Mouse (Mus musculus): ENCODE measurements around the gene Rps12-ps3. TPM values are rescaled to one million over a fixed set of nuclear protein-coding genes. Genes with fewer than 3 reads are reported as not detected.
A peak's percentile ranks its signal among the peaks of the same experiment; 100 is the strongest.

Gene Rps12-ps3
- 100 to 1,000 TPM; 329 to 345 TPM for total RNA-seq (2021)

DNA sequence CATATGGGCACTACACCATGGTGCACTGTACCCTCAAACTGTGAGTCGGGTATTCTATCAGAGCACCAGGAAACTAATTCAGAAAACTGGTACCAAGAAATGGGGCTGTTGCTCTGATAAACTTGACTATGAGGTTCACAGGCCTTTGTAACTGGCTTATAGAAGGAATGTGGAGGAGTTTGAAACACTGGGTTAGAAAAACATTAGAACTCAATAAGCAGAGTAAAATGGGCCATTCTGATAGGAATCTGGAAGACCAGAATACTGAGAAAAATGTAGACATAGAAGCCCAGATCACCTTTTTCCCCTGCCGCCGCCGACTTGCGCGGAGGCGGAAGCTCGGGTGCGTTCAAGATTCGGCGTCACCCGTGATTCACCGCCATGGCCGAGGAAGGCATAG, at the start of gene Rps12-ps3:
Gene Rps12-ps3 (plus strand): TSS at position 301 of the 400 bp plus-strand sequence.
- DNase-seq (ENCODE audit: extremely low spot score in 1 of 2, low spot score in 2 of 2): no peak
- intact Hi-C loops (cut with DNase I): no loop called here

DNA sequence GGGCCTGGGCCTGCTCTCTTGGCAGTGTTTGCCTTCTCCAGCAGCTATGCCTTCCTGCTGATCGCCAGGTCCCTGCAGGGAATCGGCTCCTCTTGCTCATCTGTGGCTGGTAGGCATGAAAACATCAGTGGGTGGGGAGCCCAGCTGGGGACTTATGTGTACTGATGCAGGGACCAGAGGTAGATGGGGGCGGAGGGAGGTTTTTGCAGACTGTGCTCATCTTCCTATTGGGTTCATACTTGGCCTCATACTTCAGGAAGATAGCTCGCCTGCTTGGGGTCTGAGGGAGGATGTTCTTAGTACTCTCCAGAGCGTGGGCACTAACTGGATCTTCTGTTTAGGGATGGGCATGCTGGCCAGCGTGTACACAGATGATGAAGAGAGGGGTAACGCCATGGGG, 48.9 kb upstream of the Rps12-ps3 start:
- intact Hi-C loops (cut with DNase I): no loop called here
- DNase-seq (ENCODE audit: extremely low spot score in 1 of 2, low spot score in 2 of 2): no peak

DNA sequence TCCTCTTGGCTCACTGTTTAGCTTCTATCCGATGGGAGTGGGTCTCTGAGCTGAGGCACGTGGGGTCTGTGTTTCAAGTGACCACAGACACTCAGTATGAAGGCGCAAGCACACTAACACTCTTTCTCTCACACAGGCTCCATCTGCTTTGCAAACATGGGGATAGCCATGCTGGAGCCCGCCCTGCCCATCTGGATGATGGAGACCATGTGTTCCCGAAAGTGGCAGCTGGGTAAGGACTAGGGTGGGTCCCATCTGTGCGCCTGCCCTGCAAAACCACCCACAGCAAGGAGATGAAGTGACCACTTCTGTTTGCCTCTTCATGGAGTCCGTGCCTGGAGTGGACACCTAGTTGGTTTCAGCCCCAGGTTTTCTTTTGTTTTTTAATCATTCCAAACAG, 45.7 kb upstream of the Rps12-ps3 start:
- DNase-seq (ENCODE audit: extremely low spot score in 1 of 2, low spot score in 2 of 2): no peak
- intact Hi-C loops (cut with DNase I): no loop called here

DNA sequence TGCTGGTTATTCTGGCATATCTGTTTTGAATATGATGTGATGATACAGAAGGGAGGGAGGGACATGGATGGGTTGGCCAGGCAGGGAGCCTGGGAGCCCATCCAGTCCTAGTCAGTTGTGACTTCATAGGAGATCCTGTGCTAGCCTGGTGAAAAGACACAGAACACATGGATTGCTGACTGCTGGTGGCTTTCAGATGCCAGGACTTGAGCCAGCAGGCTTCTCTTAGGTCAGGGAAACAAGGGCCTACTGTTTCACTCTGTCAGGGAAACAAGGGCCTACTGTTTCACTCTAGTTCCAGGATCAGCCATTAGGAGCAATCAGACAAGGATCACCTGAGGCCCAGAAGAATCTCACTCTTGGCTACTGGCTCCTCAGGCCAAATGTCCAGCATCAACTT, 41.2 kb upstream of the Rps12-ps3 start:
- intact Hi-C loops (cut with DNase I): no loop called here
- DNase-seq (ENCODE audit: extremely low spot score in 1 of 2, low spot score in 2 of 2): no peak

DNA sequence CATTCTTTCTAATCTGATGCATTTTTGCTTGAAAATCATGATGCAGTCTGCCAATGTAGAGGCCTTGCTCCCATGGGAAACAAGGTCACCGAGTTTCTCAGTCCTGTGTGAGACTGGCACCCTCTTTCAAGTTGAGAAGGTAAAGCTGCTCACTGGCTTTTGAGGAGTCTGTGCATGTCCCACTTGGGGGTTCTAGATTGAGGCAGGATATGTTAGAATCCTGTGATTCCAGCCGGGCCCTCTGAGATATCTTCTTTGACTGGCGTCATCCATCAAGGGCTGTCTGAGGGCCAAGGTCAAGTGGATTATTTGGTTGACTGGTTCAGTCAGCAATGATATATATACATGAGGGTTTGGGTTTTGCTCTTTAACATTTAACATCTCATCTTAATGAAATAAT, 40.1 kb upstream of the Rps12-ps3 start:
- no peak for DNase-seq (ENCODE audit: extremely low spot score in 1 of 2, low spot score in 2 of 2)
- intact Hi-C loops (cut with DNase I): no loop called here

DNA sequence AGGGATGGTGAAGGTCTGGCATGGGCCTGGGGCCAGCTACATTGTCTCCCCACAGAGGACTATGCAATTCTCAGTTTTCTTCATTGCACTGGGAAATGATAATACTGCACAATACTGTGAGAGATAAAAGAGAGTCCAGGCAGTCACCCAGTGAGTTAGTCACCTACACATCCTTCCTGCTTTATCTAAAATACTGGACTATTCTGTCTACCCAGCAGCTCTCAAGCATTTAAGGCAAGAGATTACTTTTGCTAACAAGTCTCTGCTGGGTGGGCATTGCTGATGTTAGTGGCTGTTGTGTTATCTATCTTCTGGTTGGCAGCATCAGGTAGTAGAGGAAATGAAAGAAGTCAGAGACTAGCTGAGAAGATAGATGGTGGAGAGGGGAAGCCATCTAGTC, 33.0 kb upstream of the Rps12-ps3 start:
- no peak for DNase-seq (ENCODE audit: extremely low spot score in 1 of 2, low spot score in 2 of 2)
- intact Hi-C loops (cut with DNase I): no loop called here

DNA sequence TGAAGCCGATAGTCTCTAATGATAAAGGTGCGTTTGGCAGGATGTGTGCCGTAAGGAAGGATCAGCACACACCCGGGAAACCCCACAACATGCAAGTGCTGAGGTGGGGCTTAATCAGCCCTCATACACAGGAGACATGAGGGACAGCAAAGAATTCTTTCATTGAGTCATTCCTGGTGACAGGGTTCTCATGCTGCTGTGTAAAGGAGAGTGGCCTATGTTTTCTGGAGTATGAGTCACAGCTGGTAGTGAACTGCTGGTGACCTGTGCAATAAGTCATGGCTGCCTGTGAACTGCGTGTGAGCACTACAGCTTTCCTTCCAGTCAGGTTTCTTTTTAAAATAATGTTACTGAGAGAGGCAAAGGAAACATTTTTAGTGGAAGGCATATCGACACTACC, 32.3 kb upstream of the Rps12-ps3 start:
- DNase-seq (ENCODE audit: extremely low spot score in 1 of 2, low spot score in 2 of 2): no peak
- intact Hi-C loops (cut with DNase I): no loop called here

DNA sequence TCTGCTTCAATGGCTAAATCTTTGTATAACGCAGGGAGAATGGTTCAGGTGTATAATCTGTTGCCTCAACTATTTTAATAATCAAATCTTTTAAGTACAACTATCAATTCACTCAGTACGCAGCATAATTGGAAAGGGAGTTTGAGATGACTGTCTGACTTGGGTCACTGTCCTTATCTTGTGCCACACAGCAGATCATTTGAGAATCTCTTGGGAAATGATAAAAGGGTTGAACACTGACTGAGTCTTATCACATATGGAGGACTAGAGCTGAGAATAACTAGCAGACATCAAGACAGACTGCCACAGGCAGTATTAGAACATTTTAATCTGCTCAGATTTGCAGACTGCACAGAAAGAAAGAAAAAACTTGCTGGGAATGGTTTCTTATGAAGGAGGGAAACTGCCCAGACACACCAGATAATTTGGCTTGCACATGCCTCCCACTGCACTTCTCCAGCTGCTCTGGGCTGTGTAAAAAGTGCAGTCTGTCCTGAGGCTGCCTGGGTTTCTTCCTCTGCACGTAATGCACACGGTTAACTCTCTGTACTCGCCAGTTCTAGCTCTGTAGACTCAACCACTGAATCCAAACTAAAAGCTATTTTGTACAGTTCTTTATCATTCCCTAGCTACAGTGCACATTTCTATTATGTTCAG, 29.8 kb upstream of the Rps12-ps3 start:
- DNase-seq (ENCODE audit: extremely low spot score in 1 of 2, low spot score in 2 of 2): no peak
- intact Hi-C loops (cut with DNase I): no loop called here

DNA sequence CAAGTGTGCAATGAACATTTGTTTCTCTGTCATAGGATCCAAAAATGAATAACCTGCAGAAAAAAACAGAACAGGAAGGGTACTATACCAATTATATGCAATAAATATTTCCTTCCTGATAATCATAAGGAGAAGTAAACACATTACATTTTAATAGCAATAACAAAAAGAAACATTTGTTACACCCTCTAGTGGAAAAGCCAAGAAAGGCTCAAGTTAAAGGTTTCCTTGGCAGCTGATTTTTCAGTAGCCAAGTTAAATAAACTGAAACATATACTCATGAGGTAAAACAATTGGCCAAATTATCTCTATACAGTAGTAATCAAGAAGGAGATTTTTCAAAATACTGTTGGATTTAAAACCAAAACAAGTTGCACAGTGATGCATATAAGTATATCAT, 6.8 kb upstream of the Rps12-ps3 start:
- intact Hi-C loops (cut with DNase I): no loop called here
- DNase-seq (ENCODE audit: extremely low spot score in 1 of 2, low spot score in 2 of 2): no peak

DNA sequence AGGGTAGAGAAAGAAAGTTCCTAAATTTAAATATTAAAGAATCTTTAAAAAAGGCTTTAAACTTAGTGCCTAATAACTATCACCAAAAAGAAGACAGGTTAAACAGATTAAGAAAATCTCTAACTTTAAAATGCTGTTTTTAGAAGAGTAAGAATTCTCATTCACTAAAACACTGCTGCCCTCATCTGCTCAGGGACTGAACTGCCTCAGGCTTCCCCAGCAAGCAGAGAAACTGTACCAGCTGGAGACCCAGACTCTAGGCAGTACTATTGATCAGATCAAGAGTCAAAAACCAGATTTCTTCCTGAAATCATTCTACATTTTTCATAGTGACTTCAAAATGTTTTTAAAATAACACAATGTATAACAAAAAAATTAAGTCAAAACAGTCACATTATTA, 5.5 kb upstream of the Rps12-ps3 start:
- DNase-seq (ENCODE audit: extremely low spot score in 1 of 2, low spot score in 2 of 2): peak; percentile 27 to 34

DNA sequence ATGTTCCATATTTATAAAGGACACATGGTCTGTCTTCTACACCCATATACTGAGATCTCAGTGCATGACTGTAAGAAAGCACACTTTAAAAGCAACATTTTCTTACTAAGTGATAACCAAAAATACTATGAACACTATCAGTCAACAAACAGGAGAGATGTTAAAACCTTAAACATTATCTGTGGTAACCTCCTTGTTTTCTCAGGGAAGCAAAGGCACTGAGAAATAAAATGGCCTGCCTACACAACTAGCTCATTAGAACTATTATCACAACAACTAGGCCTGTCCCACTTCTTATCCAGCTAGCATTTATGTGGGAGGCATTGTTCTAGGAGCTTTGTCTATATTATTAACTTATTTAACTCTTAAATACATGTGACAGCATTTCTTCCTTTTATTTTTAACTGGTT, 8.7 kb downstream of the Rps12-ps3 start:
- intact Hi-C loops (cut with DNase I): no loop called here
- no peak for DNase-seq (ENCODE audit: extremely low spot score in 1 of 2, low spot score in 2 of 2)

More for the DNA sequence above, 5.5 kb upstream of the Rps12-ps3 start:
- intact Hi-C loops (cut with DNase I): loop anchor here (2.0 kb wide), 1 partner anchor 78 kb away; no protein-coding TSS in a partner anchor

DNA sequence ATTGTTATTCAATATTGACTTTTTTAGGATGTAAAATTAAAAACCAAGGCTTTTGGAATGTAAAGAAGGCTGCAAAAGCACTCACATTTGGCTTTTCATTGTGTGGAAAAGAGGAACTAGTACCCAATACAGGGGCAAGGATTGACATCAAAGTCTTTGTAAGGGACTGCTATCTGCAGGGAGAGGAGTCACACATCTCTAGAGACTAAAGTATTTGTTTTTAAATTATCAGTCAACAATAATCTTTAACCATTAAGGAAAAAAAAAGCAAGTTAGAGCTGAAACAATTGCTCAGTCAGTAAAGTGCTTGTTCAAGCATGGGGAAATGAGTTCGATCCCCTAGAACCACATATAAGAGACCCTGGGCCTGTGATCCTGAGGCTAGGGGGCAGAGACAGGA, 14.6 kb downstream of the Rps12-ps3 start:
- no peak for DNase-seq (ENCODE audit: extremely low spot score in 1 of 2, low spot score in 2 of 2)

DNA sequence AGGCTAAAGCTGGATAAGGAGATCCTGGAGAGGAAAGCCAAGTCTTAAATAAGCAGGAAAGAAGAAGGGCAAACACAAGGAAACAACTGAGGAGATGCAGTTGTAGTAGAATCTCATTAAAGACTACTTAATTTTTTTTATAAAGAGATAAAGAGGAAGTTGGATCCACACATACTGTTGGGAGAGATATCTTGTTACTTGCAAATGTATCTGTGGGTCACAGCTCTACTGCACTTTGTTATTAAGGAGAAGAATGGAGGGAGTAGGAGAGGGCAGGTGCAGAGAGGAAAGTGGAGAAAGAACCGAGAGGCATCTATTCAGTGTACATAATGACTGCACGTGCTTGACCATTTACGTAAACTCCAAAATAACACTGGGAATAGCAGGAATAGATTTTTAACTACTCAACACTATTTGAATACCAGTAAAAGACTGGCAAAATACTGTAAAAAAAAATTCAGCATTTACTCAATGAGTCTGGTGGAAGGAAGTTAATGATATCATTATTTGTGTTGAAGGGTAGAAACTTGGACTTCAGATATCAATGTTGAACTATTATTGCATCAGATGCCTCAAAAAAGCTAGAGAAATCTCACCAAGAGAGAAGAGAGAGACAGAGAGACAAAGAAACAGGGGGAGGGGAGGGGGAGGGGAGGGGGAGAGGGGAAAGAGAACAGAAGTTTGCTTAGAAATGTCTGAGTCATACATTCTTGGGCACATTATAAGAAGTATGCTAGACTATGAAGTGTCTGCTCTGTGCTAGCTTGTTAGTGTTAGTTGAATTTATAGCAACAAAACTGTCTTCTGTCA, 16.0 kb downstream of the Rps12-ps3 start:
- no peak for DNase-seq (ENCODE audit: extremely low spot score in 1 of 2, low spot score in 2 of 2)
- intact Hi-C loops (cut with DNase I): no loop called here

More for the DNA sequence above, 14.6 kb downstream of the Rps12-ps3 start:
- intact Hi-C loops (cut with DNase I): no loop called here

DNA sequence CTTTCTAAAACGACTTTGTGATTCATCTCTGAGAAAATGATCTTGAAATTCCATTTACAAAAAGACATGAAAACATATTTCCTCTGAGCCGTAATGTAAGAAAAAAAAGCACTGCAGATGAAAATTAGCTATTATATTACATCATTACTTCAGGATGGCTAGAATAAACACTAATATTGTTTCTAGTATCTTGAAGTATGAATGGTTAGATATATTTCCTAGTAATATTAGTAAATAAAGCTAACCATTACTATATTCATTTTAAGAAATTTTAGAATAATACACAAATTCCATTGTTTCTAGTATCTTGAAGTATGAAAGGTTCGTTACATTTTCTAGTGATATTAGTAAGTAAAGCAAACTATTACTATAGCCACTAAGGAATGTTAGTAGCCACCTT, 17.8 kb downstream of the Rps12-ps3 start:
- intact Hi-C loops (cut with DNase I): no loop called here
- DNase-seq (ENCODE audit: extremely low spot score in 1 of 2, low spot score in 2 of 2): no peak

DNA sequence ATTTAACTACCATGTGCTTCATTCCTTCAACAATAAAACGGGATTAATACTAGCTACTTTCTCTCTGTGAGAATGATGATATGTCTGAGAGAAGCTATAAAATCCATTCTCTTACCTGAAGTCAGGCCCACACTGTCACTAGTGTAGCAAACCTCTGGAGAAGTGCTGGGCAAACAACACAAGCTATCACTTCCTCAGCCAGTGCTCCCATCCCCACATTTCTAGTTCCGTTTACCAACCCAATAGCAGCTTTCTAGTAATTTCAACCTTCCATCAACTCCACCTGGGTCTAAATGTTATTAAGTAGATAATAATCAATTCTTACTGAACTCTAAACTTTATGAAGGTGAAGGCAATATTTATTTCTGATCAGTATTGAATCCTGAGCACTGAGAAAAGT, 20.9 kb downstream of the Rps12-ps3 start:
- intact Hi-C loops (cut with DNase I): no loop called here
- DNase-seq (ENCODE audit: extremely low spot score in 1 of 2, low spot score in 2 of 2): no peak

DNA sequence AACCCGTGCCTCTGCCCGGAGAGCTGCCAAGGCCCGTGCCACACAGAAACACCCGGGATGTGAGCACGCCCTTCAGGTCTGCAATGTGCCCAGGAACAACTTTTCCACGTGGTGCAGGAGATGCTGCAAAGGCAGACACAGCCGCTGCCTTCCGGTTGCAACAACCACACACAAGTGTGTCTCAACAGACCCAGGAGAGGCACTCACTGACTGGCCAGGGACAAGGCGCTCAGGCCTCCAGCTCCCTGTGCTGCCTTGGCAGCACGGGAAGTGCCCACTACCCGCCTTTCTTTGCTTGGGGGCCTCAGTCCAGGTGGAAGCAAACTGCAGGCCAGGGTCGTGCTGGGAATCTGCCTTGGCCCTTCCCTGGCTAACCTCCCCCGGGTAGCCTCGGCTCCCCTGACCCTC, 22.2 kb downstream of the Rps12-ps3 start:
- intact Hi-C loops (cut with DNase I): no loop called here
- peak in 1 of 2 experiments; percentile 42 for DNase-seq (ENCODE audit: extremely low spot score in 1 of 2, low spot score in 2 of 2)

DNA sequence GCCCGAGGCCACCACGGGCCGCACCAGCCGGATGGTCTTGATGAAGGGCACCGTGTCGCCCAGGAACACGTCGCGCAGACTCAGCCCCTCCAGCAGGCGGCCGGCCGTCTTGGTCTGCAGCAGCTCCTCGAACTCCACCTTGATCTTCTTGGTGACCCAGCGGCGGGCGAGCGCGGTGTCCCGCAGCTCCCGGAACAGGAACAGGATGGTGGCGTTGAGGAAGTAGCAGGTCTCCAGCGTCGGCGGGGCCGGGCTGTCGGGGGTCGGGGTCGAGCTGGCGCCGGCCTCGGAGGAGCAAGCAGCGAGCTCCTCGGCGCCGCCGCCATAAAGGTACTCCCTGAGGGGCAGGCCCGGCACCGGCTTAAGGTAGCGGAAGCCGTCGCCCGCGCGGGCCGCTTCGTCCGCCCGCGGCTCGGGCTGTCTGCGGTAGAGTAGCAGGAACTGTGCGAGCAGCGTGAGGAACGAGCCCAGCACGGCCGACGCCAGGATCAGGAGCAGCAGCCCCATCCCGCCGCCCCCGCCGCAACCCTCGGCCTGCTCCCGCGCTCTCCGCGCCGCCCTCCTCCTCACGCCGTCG, 23.1 kb downstream of the Rps12-ps3 start:
- peak; percentile 36 to 79 for DNase-seq (ENCODE audit: extremely low spot score in 1 of 2, low spot score in 2 of 2)
- intact Hi-C loops (cut with DNase I): no loop called here

DNA sequence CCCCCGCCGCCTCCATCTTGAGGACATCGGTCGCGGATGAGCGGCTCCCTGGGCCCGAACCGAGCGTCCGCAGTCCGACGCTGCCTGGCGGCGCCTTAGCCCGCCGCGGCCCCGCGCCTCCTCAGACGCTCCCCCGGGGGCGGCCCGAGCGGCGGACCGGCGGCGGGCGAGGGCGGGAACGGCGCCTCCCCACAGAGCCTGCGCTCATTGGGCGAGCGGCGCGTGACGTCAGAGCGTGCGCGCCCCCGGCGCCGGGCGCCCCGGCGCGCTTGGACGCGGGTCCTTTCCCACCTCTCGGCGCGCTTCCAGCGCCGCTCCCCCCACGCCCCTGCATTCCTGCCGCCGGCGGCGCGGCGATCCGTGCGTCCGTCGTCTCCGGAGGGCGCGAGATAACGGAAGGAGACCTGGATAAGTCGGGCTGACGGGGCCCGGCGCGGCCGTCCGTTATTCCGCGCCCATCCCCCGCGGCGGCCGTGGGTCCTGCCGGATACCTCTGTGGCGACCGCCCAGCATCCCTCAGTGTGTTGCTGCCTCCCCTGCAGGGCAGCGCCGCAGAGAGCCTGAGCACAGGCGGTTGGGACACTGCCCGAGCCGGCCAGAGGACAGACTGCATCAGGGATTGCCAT, 23.7 kb downstream of the Rps12-ps3 start, which contains the start of gene Pdzd8:
Gene Pdzd8 (minus strand): TSS at position 123 of the 626 bp plus-strand sequence.
- intact Hi-C loops (cut with DNase I): no loop called here
- peak; percentile 80 to 95 for DNase-seq (ENCODE audit: extremely low spot score in 1 of 2, low spot score in 2 of 2)

DNA sequence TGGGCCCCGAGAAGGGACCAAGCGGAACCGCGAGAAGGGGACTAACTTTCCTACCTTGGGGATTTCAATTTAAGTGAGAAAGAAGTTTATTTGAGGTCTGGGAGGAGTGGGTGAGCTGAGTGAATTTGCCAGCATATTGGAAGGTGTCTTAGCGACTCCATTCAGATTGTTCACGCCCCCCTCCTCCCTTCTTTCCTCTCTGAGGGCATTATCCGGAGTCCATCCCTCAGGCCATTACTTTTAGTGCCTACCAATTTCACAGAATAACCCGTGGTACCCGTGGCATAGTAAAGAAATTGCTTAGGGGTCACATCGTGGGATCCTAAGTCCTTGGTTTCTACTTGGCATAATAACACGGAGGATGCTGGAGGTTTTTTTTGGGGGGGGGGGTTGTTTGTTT, 24.2 kb downstream of the Rps12-ps3 start:
- no peak for DNase-seq (ENCODE audit: extremely low spot score in 1 of 2, low spot score in 2 of 2)
- intact Hi-C loops (cut with DNase I): no loop called here

Measured in left cerebral cortex, postnatal 10 days (tissue).